Mouse (Mus musculus) stomach, postnatal 0 days (tissue): ENCODE data around the gene Atl2. TPM values are rescaled to one million over a fixed set of nuclear protein-coding genes. Genes with fewer than 3 reads are reported as not detected.

ENCODE experiments used
- ATAC-seq: fragments of 200-750 bp; cut with Nextera tagmentation; 2 replicates; pipeline ENCODE4 v1.8.0; 2017; ENCODE audit not compliant: low FRiP score, low TSS enrichment
- DNase-seq: peaks from one replicate; pipeline ENCODE4 v3.0.0-alpha.2; 2016; ENCODE audit warnings: low spot score
- H3K27ac ChIP-seq: fragments of 300-500 bp; sonication (generic); replicated peaks from 2 replicates; pipeline ENCODE4 v1.5.1; 2014; ENCODE audit warnings: mild to moderate bottlenecking, control low read depth
- H3K27me3 ChIP-seq: fragments of 300-500 bp; sonication (generic); 2 replicates; pipeline ENCODE4 v1.6.1; 2014; ENCODE audit warnings: low read length; ENCODE audit not compliant: control insufficient read depth, insufficient read depth
- H3K36me3 ChIP-seq: fragments of 300-500 bp; sonication (generic); 2 replicates; pipeline ENCODE4 v1.6.1; 2014; ENCODE audit warnings: low read length, mixed read lengths; ENCODE audit not compliant: control insufficient read depth, insufficient read depth
- H3K4me1 ChIP-seq: fragments of 300-500 bp; sonication (generic); replicated peaks from 2 replicates; pipeline ENCODE4 v1.6.1; 2014; ENCODE audit warnings: antibody characterized with exemption; ENCODE audit not compliant: control insufficient read depth, insufficient read depth
- H3K4me2 ChIP-seq: fragments of 300-500 bp; sonication (generic); replicated peaks from 2 replicates; pipeline ENCODE4 v1.6.1; 2014; ENCODE audit warnings: low read depth, mild to moderate bottlenecking, control low read depth, moderate library complexity
- H3K4me3 ChIP-seq: fragments of 300-500 bp; sonication (generic); 2 replicates; pipeline ENCODE4 v1.5.1; 2014; ENCODE audit warnings: low read depth, low read length, control low read depth
- H3K9ac ChIP-seq: fragments of 300-500 bp; sonication (generic); 2 replicates; pipeline ENCODE4 v1.6.1; 2014; ENCODE audit warnings: mild to moderate bottlenecking, low read length, control low read depth, mixed read lengths
- H3K9me3 ChIP-seq: fragments of 300-500 bp; sonication (generic); 2 replicates; pipeline ENCODE4 v1.6.1; 2016; ENCODE audit warnings: low read length; ENCODE audit not compliant: control insufficient read depth
- CTCF ChIP-seq: IDR thresholded peaks from 2 replicates; pipeline ENCODE4 v1.5.1; 2016; ENCODE audit warnings: antibody characterized with exemption, low read depth, mild to moderate bottlenecking, moderate library complexity
- EP300 ChIP-seq: optimal IDR thresholded peaks from 2 replicates; pipeline ENCODE3; 2016; ENCODE audit warnings: antibody characterized with exemption
- WGBS: fragments of 180-500 bp; shearing (Covaris S2); extraction: QIAGEN DNeasy Blood & Tissue Kit; methylation state at CpG from one replicate; pipeline ENCODE4 v1.1.7; 2014; 5-methylcytosine and 5-hydroxymethylcytosine counted together
- polyA plus RNA-seq: library from polyadenylated mRNA; unstranded; fragments of >200 nt; fragmentation: Nextera tagmentation; extraction: Ambion mirVana; gene quantifications from 2 replicates; pipeline ENCODE4 v1.2.1, GENCODE M21; 2015

Atl2 gene
- polyA plus RNA-seq, 1 experiment from 2014 or later, result 22.6 TPM

- no peaks in the 10 kb centered on the region for H3K9me3 ChIP-seq
- no peaks in the 10 kb centered on the region for H3K4me1 ChIP-seq
- H3K36me3 ChIP-seq, result no peaks in the 10 kb centered on the region
- no peaks in the 10 kb centered on the region for H3K27me3 ChIP-seq
- H3K9ac ChIP-seq, result no peak overlapping the region
- no peak overlapping the region for H3K4me2 ChIP-seq
- no peak for ATAC-seq
- no peak for TF ChIP-seq EP300
- no peak for TF ChIP-seq CTCF
- no peak for DNase-seq
- no peak overlapping the region for H3K4me3 ChIP-seq
- H3K27ac ChIP-seq, result no peak overlapping the region
- 77% methylated on average over 5 of the region's 5 CpGs for WGBS
These were observed 36.9 kb upstream of the Atl2 start for GRCm38 (mm10) chr17:79932676-79933278.

GRCm38 (mm10) chr17:79927110-79927509 is 31.2 kb upstream of the Atl2 start:
- ATAC-seq (no peak), DNase-seq (no peak)
- Histone ChIP-seq H3K4me3 (no peak overlapping the region), H3K36me3 (no peaks in the 10 kb centered on the region), H3K27ac (no peak overlapping the region), H3K4me2 (no peak overlapping the region), H3K27me3 (no peaks in the 10 kb centered on the region), H3K4me1 (no peaks in the 10 kb centered on the region), H3K9me3 (no peaks in the 10 kb centered on the region), H3K9ac (no peak overlapping the region)
- 93% methylated on average over 2 of the region's 2 CpGs for WGBS
- TF ChIP-seq CTCF (no peak), EP300 (no peak)

GRCm38 (mm10) chr17:79926486-79926885 is 30.6 kb upstream of the Atl2 start:
- ATAC-seq (peak; percentile 95), DNase-seq (peak; percentile 39)
- WGBS, result 61% methylated on average over 3 of the region's 3 CpGs
- Histone ChIP-seq H3K9me3 (no peaks in the 10 kb centered on the region), H3K27me3 (no peaks in the 10 kb centered on the region), H3K4me3 (no peak overlapping the region), H3K27ac (no peak overlapping the region), H3K4me1 (no peaks in the 10 kb centered on the region), H3K9ac (no peak overlapping the region), H3K36me3 (no peaks in the 10 kb centered on the region), H3K4me2 (no peak overlapping the region)
- TF ChIP-seq EP300 (no peak), CTCF (no peak)

GRCm38 (mm10) chr17:79925865-79926421 is 30.0 kb upstream of the Atl2 start:
- Histone ChIP-seq H3K4me1 (no peaks in the 10 kb centered on the region), H3K9me3 (no peaks in the 10 kb centered on the region), H3K27me3 (no peaks in the 10 kb centered on the region), H3K4me2 (no peak overlapping the region), H3K36me3 (no peaks in the 10 kb centered on the region), H3K27ac (no peak overlapping the region), H3K9ac (no peak overlapping the region), H3K4me3 (no peak overlapping the region)
- WGBS, result 83% methylated on average over 11 of the region's 11 CpGs
- TF ChIP-seq EP300 (no peak), CTCF (no peak)
- DNase-seq, result no peak
- ATAC-seq, result no peak; the same call in 1 of the 2 replicates

GRCm38 (mm10) chr17:79920355-79920754 is 24.4 kb upstream of the Atl2 start:
- H3K27ac ChIP-seq, result no peak overlapping the region; the same call in none of the 2 replicates
- ATAC-seq (no peak), DNase-seq (no peak)
- H3K36me3 ChIP-seq, result no peaks in the 10 kb centered on the region
- TF ChIP-seq EP300 (no peak), CTCF (no peak)
- H3K4me1 ChIP-seq, result peaks cover 6% of the 10 kb centered on the region; the same call in 1 of the 2 replicates
- H3K9ac ChIP-seq, result no peak overlapping the region
- no peak overlapping the region for H3K4me2 ChIP-seq
- no peak overlapping the region for H3K4me3 ChIP-seq
- H3K9me3 ChIP-seq, result no peaks in the 10 kb centered on the region
- H3K27me3 ChIP-seq, result no peaks in the 10 kb centered on the region
- 55% methylated on average over 2 of the region's 2 CpGs for WGBS

- peak; percentile 80 for ATAC-seq
- DNase-seq, result peak; percentile 61
- no peak for TF ChIP-seq CTCF
- TF ChIP-seq EP300, result no peak
These were observed 23.8 kb upstream of the Atl2 start for GRCm38 (mm10) chr17:79919566-79920350.

More at GRCm38 (mm10) chr17:79919566-79920350, 23.8 kb upstream of the Atl2 start:
- H3K27ac ChIP-seq, result peak overlapping the region; percentile 45
- no peaks in the 10 kb centered on the region for H3K27me3 ChIP-seq
- H3K4me1 ChIP-seq, result peaks cover 6% of the 10 kb centered on the region; the same call in 1 of the 2 replicates
- no peak overlapping the region for H3K9ac ChIP-seq
- H3K9me3 ChIP-seq, result no peaks in the 10 kb centered on the region
- H3K4me3 ChIP-seq, result no peak overlapping the region
- H3K4me2 ChIP-seq, result no peak overlapping the region
- no peaks in the 10 kb centered on the region for H3K36me3 ChIP-seq
- 50% methylated on average over 15 of the region's 15 CpGs for WGBS
